Mouse (Mus musculus): ENCODE data around the gene Kctd10. TPM values are rescaled to one million over a fixed set of nuclear protein-coding genes. Genes with fewer than 3 reads are reported as not detected.

Kctd10 gene
- polyA plus RNA-seq, 1 experiment from 2014 or later: 230 TPM

DNA sequence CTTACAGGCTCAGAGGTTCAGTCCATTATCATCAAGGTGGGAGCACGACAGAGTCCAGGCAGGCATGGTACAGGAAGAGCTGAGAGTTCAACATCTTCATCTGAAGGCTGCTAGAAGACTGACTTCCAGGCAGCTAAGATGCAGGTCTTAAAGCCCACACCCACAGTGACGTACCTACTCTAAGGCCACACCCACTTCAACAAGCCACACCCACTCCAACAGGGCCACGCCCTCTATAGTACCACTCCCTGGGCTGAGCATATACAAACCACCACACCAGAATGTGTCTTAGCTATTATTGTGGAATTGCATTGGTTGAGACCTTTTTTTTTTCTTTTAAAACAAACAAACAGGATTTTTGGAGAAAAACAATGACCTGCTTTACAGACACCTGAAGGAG, 34.8 kb downstream of the Kctd10 start:
- no peak overlapping the region for H3K4me2 ChIP-seq (replicated peaks; ENCODE audit: low read depth, low read length)
- H3K9me3 ChIP-seq (ENCODE audit: low read length): no peaks in the 10 kb centered on the region
- H3K27me3 ChIP-seq (replicated peaks; ENCODE audit: insufficient read depth, low read length): no peaks in the 10 kb centered on the region
- peak; percentile 52; the same call in 1 of the 2 replicates for ATAC-seq
- H3K27ac ChIP-seq (ENCODE audit: low read length): no peak overlapping the region
- no peak overlapping the region for H3K4me3 ChIP-seq (ENCODE audit: low read depth, low read length)
- WGBS: 53% methylated on average over 3 of the region's 3 CpGs
- no peaks in the 10 kb centered on the region for H3K36me3 ChIP-seq (ENCODE audit: insufficient read depth, low read length)
- no peak for DNase-seq (ENCODE audit: low spot score)
- TF ChIP-seq EP300 (IDR thresholded peaks at IDR 0.05) (no peak), CTCF (IDR thresholded peaks at IDR 0.05) (no peak)
- no peaks in the 10 kb centered on the region for H3K4me1 ChIP-seq (ENCODE audit: insufficient read depth, low read depth, low read length)
- no peak overlapping the region for H3K9ac ChIP-seq (replicated peaks; ENCODE audit: low read depth)

GRCm38 (mm10) chr5:114343612-114344011, 36.7 kb downstream of the Kctd10 start:
- H3K27me3 ChIP-seq (replicated peaks; ENCODE audit: insufficient read depth, low read length): no peaks in the 10 kb centered on the region
- H3K4me3 ChIP-seq (ENCODE audit: low read depth, low read length): no peak overlapping the region
- TF ChIP-seq CTCF (IDR thresholded peaks at IDR 0.05) (no peak), EP300 (IDR thresholded peaks at IDR 0.05) (no peak)
- ATAC-seq (no peak), DNase-seq (ENCODE audit: low spot score) (no peak)
- no peaks in the 10 kb centered on the region for H3K4me1 ChIP-seq (ENCODE audit: insufficient read depth, low read depth, low read length)
- H3K4me2 ChIP-seq (replicated peaks; ENCODE audit: low read depth, low read length): no peak overlapping the region
- no peak overlapping the region for H3K27ac ChIP-seq (ENCODE audit: low read length)
- H3K9me3 ChIP-seq (ENCODE audit: low read length): no peaks in the 10 kb centered on the region
- no peak overlapping the region for H3K9ac ChIP-seq (replicated peaks; ENCODE audit: low read depth)
- 83% methylated on average over 7 of the region's 7 CpGs for WGBS
- no peaks in the 10 kb centered on the region for H3K36me3 ChIP-seq (ENCODE audit: insufficient read depth, low read length)

DNA sequence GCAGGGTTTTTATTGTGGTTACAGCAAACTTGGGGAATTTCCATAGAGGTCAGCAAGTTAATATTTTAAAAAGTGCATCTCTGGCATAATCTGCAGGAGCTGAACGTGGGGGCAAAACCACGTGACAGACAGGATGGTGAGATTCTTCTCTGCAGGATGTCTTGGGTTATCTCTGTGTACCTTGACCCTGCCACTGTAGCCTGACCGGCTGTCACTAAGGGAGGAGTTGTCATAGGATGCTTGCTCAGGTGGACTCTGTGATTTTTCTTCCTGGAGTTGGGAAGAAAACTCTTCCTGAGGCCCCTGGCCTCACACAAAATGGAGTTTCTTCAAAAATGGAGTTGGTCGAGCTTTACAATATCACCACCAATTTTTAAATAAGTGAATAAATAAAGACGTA, 37.3 kb downstream of the Kctd10 start:
- no peaks in the 10 kb centered on the region for H3K9me3 ChIP-seq (ENCODE audit: low read length)
- H3K27ac ChIP-seq (ENCODE audit: low read length): no peak overlapping the region
- ATAC-seq: no peak
- 61% methylated on average over 5 of the region's 5 CpGs for WGBS
- no peak overlapping the region for H3K9ac ChIP-seq (replicated peaks; ENCODE audit: low read depth)
- H3K36me3 ChIP-seq (ENCODE audit: insufficient read depth, low read length): no peaks in the 10 kb centered on the region
- no peak for DNase-seq (ENCODE audit: low spot score)
- no peaks in the 10 kb centered on the region for H3K4me1 ChIP-seq (ENCODE audit: insufficient read depth, low read depth, low read length)
- no peak overlapping the region for H3K4me3 ChIP-seq (ENCODE audit: low read depth, low read length)
- no peak overlapping the region for H3K4me2 ChIP-seq (replicated peaks; ENCODE audit: low read depth, low read length)
- TF ChIP-seq CTCF (IDR thresholded peaks at IDR 0.05) (no peak), EP300 (IDR thresholded peaks at IDR 0.05) (no peak)
- no peaks in the 10 kb centered on the region for H3K27me3 ChIP-seq (replicated peaks; ENCODE audit: insufficient read depth, low read length)

- ATAC-seq (peak; percentile 56; the same call in 1 of the 2 replicates), DNase-seq (ENCODE audit: low spot score) (peak; percentile 58)
- H3K36me3 ChIP-seq (ENCODE audit: insufficient read depth, low read length): no peaks in the 10 kb centered on the region
- WGBS: 21% methylated on average over 16 of the region's 16 CpGs
- H3K4me3 ChIP-seq (ENCODE audit: low read depth, low read length): no peak overlapping the region
- no peaks in the 10 kb centered on the region for H3K9me3 ChIP-seq (ENCODE audit: low read length)
- TF ChIP-seq EP300 (IDR thresholded peaks at IDR 0.05) (no peak), CTCF (IDR thresholded peaks at IDR 0.05) (peak; percentile 77)
- H3K9ac ChIP-seq (replicated peaks; ENCODE audit: low read depth): no peak overlapping the region
- H3K4me2 ChIP-seq (replicated peaks; ENCODE audit: low read depth, low read length): no peak overlapping the region
- no peaks in the 10 kb centered on the region for H3K4me1 ChIP-seq (ENCODE audit: insufficient read depth, low read depth, low read length)
- no peaks in the 10 kb centered on the region for H3K27me3 ChIP-seq (replicated peaks; ENCODE audit: insufficient read depth, low read length)
- H3K27ac ChIP-seq (ENCODE audit: low read length): no peak overlapping the region
Observed at GRCm38 (mm10) chr5:114323791-114324507, 56.4 kb downstream of the Kctd10 start.

DNA sequence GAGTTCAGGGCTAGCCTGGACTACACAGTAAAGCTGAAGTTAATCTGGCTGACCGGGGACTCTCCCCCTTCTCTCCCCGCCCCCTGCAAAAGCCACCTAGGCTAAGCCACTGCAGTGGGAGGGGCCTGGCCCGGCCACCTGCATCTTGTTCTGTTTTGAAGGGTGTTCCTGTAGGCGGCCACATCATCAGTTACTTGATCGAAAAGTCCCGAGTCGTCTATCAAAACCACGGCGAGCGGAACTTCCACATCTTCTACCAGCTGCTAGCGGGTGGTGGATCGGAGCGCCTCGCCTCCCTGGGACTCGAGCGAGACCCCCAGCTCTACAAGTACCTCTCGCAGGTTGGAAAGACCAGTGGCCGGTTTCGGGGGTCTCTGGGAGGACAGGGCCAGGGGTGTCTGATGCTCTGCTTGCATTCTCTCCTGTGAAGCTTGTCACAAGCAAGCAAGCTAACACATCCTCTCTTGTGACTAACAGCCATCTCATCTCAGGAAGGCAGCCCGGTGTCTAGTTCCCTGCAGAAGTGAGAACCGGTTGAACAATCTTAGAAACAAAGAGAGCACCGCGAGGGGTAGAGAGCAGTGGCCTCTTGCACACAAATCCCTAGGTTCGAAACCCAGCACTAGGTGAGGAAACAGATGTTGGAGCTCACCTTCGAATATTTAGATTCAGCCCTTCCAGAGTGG, 57.1 kb downstream of the Kctd10 start:
- DNase-seq (ENCODE audit: low spot score): no peak
- WGBS: 55% methylated on average over 25 of the region's 25 CpGs

More for the DNA sequence above, 57.1 kb downstream of the Kctd10 start:
- no peak for TF ChIP-seq CTCF (IDR thresholded peaks at IDR 0.05)
- TF ChIP-seq EP300 (IDR thresholded peaks at IDR 0.05): no peak
- H3K4me1 ChIP-seq (ENCODE audit: insufficient read depth, low read depth, low read length): no peaks in the 10 kb centered on the region
- H3K4me3 ChIP-seq (ENCODE audit: low read depth, low read length): no peak overlapping the region
- H3K4me2 ChIP-seq (replicated peaks; ENCODE audit: low read depth, low read length): no peak overlapping the region
- H3K9me3 ChIP-seq (ENCODE audit: low read length): no peaks in the 10 kb centered on the region
- no peak overlapping the region for H3K9ac ChIP-seq (replicated peaks; ENCODE audit: low read depth)
- no peak overlapping the region for H3K27ac ChIP-seq (ENCODE audit: low read length)
- ATAC-seq: no peak
- no peaks in the 10 kb centered on the region for H3K27me3 ChIP-seq (replicated peaks; ENCODE audit: insufficient read depth, low read length)
- no peaks in the 10 kb centered on the region for H3K36me3 ChIP-seq (ENCODE audit: insufficient read depth, low read length)

Small RNAs within 50 kb of the gene (microRNA-seq; reads per million reads assigned to microRNA genes)
- not detected for gene Mir7027

Other genes with a start within 250 kb of the Kctd10 start
- 0.54 and 1.3 TPM in 2 replicates for gene Acacb, start 234.0 kb downstream of the Kctd10 start, polyA plus RNA-seq (2015; fragmentation: Nextera tagmentation; extraction: Ambion mirVana)
- 0.74 and 0.81 TPM in 2 replicates for gene Foxn4, start 106.7 kb downstream of the Kctd10 start, polyA plus RNA-seq (2015; fragmentation: Nextera tagmentation; extraction: Ambion mirVana)
- gene Myo1h, start 91.3 kb downstream of the Kctd10 start, polyA plus RNA-seq (2015; fragmentation: Nextera tagmentation; extraction: Ambion mirVana): 3.1 and 3.4 TPM in 2 replicates
- gene Ube3b, start 99 bp upstream of the Kctd10 start, polyA plus RNA-seq (2015; fragmentation: Nextera tagmentation; extraction: Ambion mirVana): 28.9 and 30.1 TPM in 2 replicates
- 11.1 and 12.8 TPM in 2 replicates for gene Mmab, start 63.6 kb upstream of the Kctd10 start, polyA plus RNA-seq (2015; fragmentation: Nextera tagmentation; extraction: Ambion mirVana)
- gene Mvk, start 63.8 kb upstream of the Kctd10 start, polyA plus RNA-seq (2015; fragmentation: Nextera tagmentation; extraction: Ambion mirVana): 28.9 and 30.1 TPM in 2 replicates
- 1.9 and 2.3 TPM in 2 replicates for gene Fam222a, start 187.5 kb upstream of the Kctd10 start, polyA plus RNA-seq (2015; fragmentation: Nextera tagmentation; extraction: Ambion mirVana)

All from lung, postnatal 0 days (tissue).